Mouse (Mus musculus) embryonic facial prominence, embryonic 15.5 days (tissue): ENCODE measurements around the gene Ndufa8. TPM values are rescaled to one million over a fixed set of nuclear protein-coding genes. Genes with fewer than 3 reads are reported as not detected.
A peak's percentile ranks its signal among the peaks of the same experiment; 100 is the strongest.

ENCODE experiments used
- ATAC-seq: fragments of 200-750 bp; cut with Nextera tagmentation; 2 replicates; pipeline ENCODE4 v1.8.0; 2017; ENCODE audit warnings: low read depth, moderate TSS enrichment; ENCODE audit not compliant: insufficient number of reproducible peaks, low FRiP score, low TSS enrichment
- H3K27ac ChIP-seq: fragments of 300-500 bp; sonication (generic); replicated peaks from 2 replicates; pipeline ENCODE4 v1.5.1; 2015; ENCODE audit warnings: mild to moderate bottlenecking, inconsistent platforms
- H3K27me3 ChIP-seq: fragments of 300-500 bp; sonication (generic); 2 replicates; pipeline ENCODE4 v1.6.1; 2015; ENCODE audit warnings: inconsistent platforms
- H3K36me3 ChIP-seq: fragments of 300-500 bp; sonication (generic); 2 replicates; pipeline ENCODE4 v1.6.1; 2015; ENCODE audit warnings: mild to moderate bottlenecking, inconsistent platforms
- H3K4me1 ChIP-seq: fragments of 300-500 bp; sonication (generic); 2 replicates; pipeline ENCODE4 v1.6.1; 2015; ENCODE audit warnings: inconsistent platforms
- H3K4me2 ChIP-seq: fragments of 300-500 bp; sonication (generic); replicated peaks from 2 replicates; pipeline ENCODE4 v1.6.1; 2015; ENCODE audit warnings: mild to moderate bottlenecking, inconsistent platforms
- H3K4me3 ChIP-seq: fragments of 300-500 bp; sonication (generic); replicated peaks from 2 replicates; pipeline ENCODE4 v1.5.1; 2015; ENCODE audit warnings: mild to moderate bottlenecking, inconsistent platforms
- H3K9ac ChIP-seq: fragments of 300-500 bp; sonication (generic); 2 replicates; pipeline ENCODE4 v1.6.1; 2015; ENCODE audit warnings: inconsistent platforms
- H3K9me3 ChIP-seq: fragments of 300-500 bp; sonication (generic); replicated peaks from 2 replicates; pipeline ENCODE4 v1.6.1; 2016; ENCODE audit warnings: inconsistent platforms
- WGBS: fragments of 180-500 bp; shearing (Covaris S2); methylation state at CpG from one replicate; pipeline ENCODE4 v1.1.7; 2015; 5-methylcytosine and 5-hydroxymethylcytosine counted together
- polyA plus RNA-seq: library from polyadenylated mRNA; unstranded; fragments of >200 nt; fragmentation: Nextera tagmentation; extraction: Ambion mirVana; gene quantifications from 2 replicates; pipeline ENCODE4 v1.2.1, GENCODE M21; 2015

The Ndufa8 gene
- polyA plus RNA-seq, 1 experiment from 2014 or later = 216 TPM

GRCm38 (mm10) chr2:36040872-36041271, 8.3 kb downstream of the Ndufa8 start:
- Histone ChIP-seq H3K27ac (no peak overlapping the region), H3K4me1 (peaks cover 3% of the 10 kb centered on the region; the same call in 1 of the 2 replicates), H3K36me3 (peaks cover 47% of the 10 kb centered on the region), H3K9ac (no peak overlapping the region), H3K9me3 (no peaks in the 10 kb centered on the region), H3K4me2 (no peak overlapping the region), H3K27me3 (no peaks in the 10 kb centered on the region), H3K4me3 (no peak overlapping the region)
- ATAC-seq = no peak
- WGBS = 89% methylated on average over 1 of the region's 1 CpGs

- 0 out of 2 replicates have a peak, but pooled peaks have one; percentile 39 for ATAC-seq
- Histone ChIP-seq H3K27me3 (no peaks in the 10 kb centered on the region), H3K27ac (no peak overlapping the region), H3K4me3 (no peak overlapping the region), H3K9me3 (no peaks in the 10 kb centered on the region), H3K9ac (no peak overlapping the region), H3K4me2 (no peak overlapping the region), H3K36me3 (peaks cover 56% of the 10 kb centered on the region), H3K4me1 (peaks cover 3% of the 10 kb centered on the region; the same call in 1 of the 2 replicates)
- whole genome bisulfite sequencing = 72% methylated on average over 7 of the region's 7 CpGs
Observed at GRCm38 (mm10) chr2:36039297-36039985, 9.8 kb downstream of the Ndufa8 start.

- ATAC-seq = no peak
- Histone ChIP-seq H3K4me3 (no peak overlapping the region), H3K9ac (no peak overlapping the region), H3K9me3 (no peaks in the 10 kb centered on the region), H3K4me2 (no peak overlapping the region), H3K36me3 (peaks cover 41% of the 10 kb centered on the region), H3K4me1 (peaks cover 3% of the 10 kb centered on the region; the same call in 1 of the 2 replicates), H3K27ac (no peak overlapping the region), H3K27me3 (no peaks in the 10 kb centered on the region)
- WGBS = 73% methylated on average over 11 of the region's 11 CpGs
Observed at GRCm38 (mm10) chr2:36035413-36036081, 13.7 kb downstream of the Ndufa8 start.

GRCm38 (mm10) chr2:36034898-36035297, 14.3 kb downstream of the Ndufa8 start:
- H3K4me1 ChIP-seq = peaks cover 3% of the 10 kb centered on the region; the same call in 1 of the 2 replicates
- H3K4me2 ChIP-seq = no peak overlapping the region
- H3K4me3 ChIP-seq = no peak overlapping the region
- no peaks in the 10 kb centered on the region for H3K9me3 ChIP-seq
- 81% methylated on average over 7 of the region's 7 CpGs for WGBS
- H3K9ac ChIP-seq = no peak overlapping the region
- no peak overlapping the region for H3K27ac ChIP-seq
- H3K27me3 ChIP-seq = no peaks in the 10 kb centered on the region
- no peak for ATAC-seq
- peaks cover 41% of the 10 kb centered on the region for H3K36me3 ChIP-seq

- no peak overlapping the region for H3K4me2 ChIP-seq
- no peaks in the 10 kb centered on the region for H3K4me1 ChIP-seq
- WGBS = 60% methylated on average over 7 of the region's 7 CpGs
- H3K4me3 ChIP-seq = no peak overlapping the region
- no peaks in the 10 kb centered on the region for H3K9me3 ChIP-seq
- no peak overlapping the region for H3K27ac ChIP-seq
- H3K36me3 ChIP-seq = peaks cover 36% of the 10 kb centered on the region
- H3K27me3 ChIP-seq = no peaks in the 10 kb centered on the region
- no peak for ATAC-seq
- no peak overlapping the region for H3K9ac ChIP-seq
Observed at GRCm38 (mm10) chr2:36033966-36034365, 15.2 kb downstream of the Ndufa8 start.

- Histone ChIP-seq H3K27ac (no peak overlapping the region), H3K4me2 (no peak overlapping the region), H3K4me3 (no peak overlapping the region), H3K27me3 (no peaks in the 10 kb centered on the region), H3K36me3 (peaks cover 27% of the 10 kb centered on the region), H3K9ac (no peak overlapping the region), H3K9me3 (no peaks in the 10 kb centered on the region), H3K4me1 (no peaks in the 10 kb centered on the region)
- WGBS = 79% methylated on average over 7 of the region's 7 CpGs
- ATAC-seq = no peak
Observed at GRCm38 (mm10) chr2:36032884-36033283, 16.3 kb downstream of the Ndufa8 start.

- Histone ChIP-seq H3K9ac (no peak overlapping the region), H3K27ac (no peak overlapping the region), H3K4me3 (no peak overlapping the region), H3K4me1 (peaks cover 10% of the 10 kb centered on the region), H3K36me3 (no peaks in the 10 kb centered on the region), H3K9me3 (no peaks in the 10 kb centered on the region), H3K27me3 (peaks cover 10% of the 10 kb centered on the region; the same call in 1 of the 2 replicates), H3K4me2 (no peak overlapping the region)
- 49% methylated on average over 3 of the region's 3 CpGs for WGBS
- no peak for ATAC-seq
Observed at GRCm38 (mm10) chr2:36023291-36023690, 25.9 kb downstream of the Ndufa8 start.

GRCm38 (mm10) chr2:36021385-36022159, 27.6 kb downstream of the Ndufa8 start:
- peaks cover 10% of the 10 kb centered on the region; the same call in 1 of the 2 replicates for H3K27me3 ChIP-seq
- H3K4me2 ChIP-seq = peak overlapping the region; percentile 53
- peak overlapping the region; percentile 25 for H3K4me3 ChIP-seq
- H3K27ac ChIP-seq = no peak overlapping the region
- no peaks in the 10 kb centered on the region for H3K9me3 ChIP-seq
- peak; percentile 63; the same call in 1 of the 2 replicates for ATAC-seq
- H3K9ac ChIP-seq = peak overlapping the region; percentile 3; the same call in 1 of the 2 replicates
- 5% methylated on average over 32 of the region's 32 CpGs for WGBS
- H3K36me3 ChIP-seq = no peaks in the 10 kb centered on the region
- peaks cover 10% of the 10 kb centered on the region for H3K4me1 ChIP-seq

- H3K4me3 ChIP-seq = no peak overlapping the region
- peaks cover 15% of the 10 kb centered on the region for H3K4me1 ChIP-seq
- no peaks in the 10 kb centered on the region for H3K9me3 ChIP-seq
- WGBS = 63% methylated on average over 12 of the region's 12 CpGs
- no peaks in the 10 kb centered on the region; the same call in 1 of the 2 replicates for H3K27me3 ChIP-seq
- no peak overlapping the region for H3K27ac ChIP-seq
- H3K4me2 ChIP-seq = no peak overlapping the region
- no peak overlapping the region for H3K9ac ChIP-seq
- ATAC-seq = 0 out of 2 replicates have a peak, but pooled peaks have one; percentile 32
- no peaks in the 10 kb centered on the region for H3K36me3 ChIP-seq
Observed at GRCm38 (mm10) chr2:36013010-36013409, 36.2 kb downstream of the Ndufa8 start.

- Histone ChIP-seq H3K9me3 (no peaks in the 10 kb centered on the region), H3K4me3 (peak overlapping the region; percentile 47), H3K36me3 (no peaks in the 10 kb centered on the region), H3K27me3 (no peaks in the 10 kb centered on the region; the same call in 1 of the 2 replicates), H3K27ac (no peak overlapping the region), H3K9ac (peak overlapping the region; percentile 5), H3K4me1 (peaks cover 15% of the 10 kb centered on the region), H3K4me2 (peak overlapping the region; percentile 76)
- no peak for ATAC-seq
- 0% methylated on average over 44 of the region's 44 CpGs for WGBS
Observed at GRCm38 (mm10) chr2:36011331-36011825, 37.8 kb downstream of the Ndufa8 start.

- 49% methylated on average over 8 of the region's 8 CpGs for WGBS
- no peak for ATAC-seq
- no peaks in the 10 kb centered on the region for H3K9me3 ChIP-seq
- no peak overlapping the region for H3K9ac ChIP-seq
- H3K4me3 ChIP-seq = peak overlapping the region; percentile 47; the same call in 1 of the 2 replicates
- no peaks in the 10 kb centered on the region; the same call in 1 of the 2 replicates for H3K27me3 ChIP-seq
- no peak overlapping the region for H3K27ac ChIP-seq
- H3K36me3 ChIP-seq = no peaks in the 10 kb centered on the region
- peak overlapping the region; percentile 76 for H3K4me2 ChIP-seq
- H3K4me1 ChIP-seq = peaks cover 15% of the 10 kb centered on the region
Observed at GRCm38 (mm10) chr2:36010579-36010978, 38.6 kb downstream of the Ndufa8 start.
